Mouse (Mus musculus) MEL (cell line): ENCODE measurements around the gene Nomo1.

ENCODE experiments used
- ELF1 ChIP-seq: IDR thresholded peaks from 2 replicates; pipeline ENCODE4 v1.6.1; 2014; ENCODE audit warnings: low read depth, mild to moderate bottlenecking, inconsistent platforms, low read length, improper control_type of control experiment, moderate library complexity
- EP300 ChIP-seq, 2 experiments: IDR thresholded peaks; 2 replicates each; pipeline ENCODE4 v1.6.1; 2011; ENCODE audit warnings: improper control_type of control experiment in 2 of 2, low read length in 2 of 2, low read depth in 1 of 2, mild to moderate bottlenecking in 1 of 2
- MAX ChIP-seq: IDR thresholded peaks from 2 replicates; pipeline ENCODE4 v1.6.1; 2011; ENCODE audit warnings: low read length, improper control_type of control experiment
- POLR2A ChIP-seq, 2 experiments: IDR thresholded peaks; 2 replicates each; pipeline ENCODE4 v1.6.1; 2011 to 2012; ENCODE audit warnings: low read length in 2 of 2, mild to moderate bottlenecking in 2 of 2, control low read depth in 1 of 2, improper control_type of control experiment in 1 of 2, low read depth in 1 of 2, moderate library complexity in 1 of 2; ENCODE audit not compliant: control insufficient read depth in 1 of 2, insufficient read depth in 1 of 2, poor library complexity in 1 of 2
- POLR2AphosphoS2 ChIP-seq: IDR thresholded peaks from 2 replicates; pipeline ENCODE4 v1.6.1; 2011; ENCODE audit warnings: low read length, improper control_type of control experiment

- TF ChIP-seq ELF1: no peak
- TF ChIP-seq POLR2AphosphoS2: no peak
- no peak for TF ChIP-seq EP300 (IDR thresholded peaks at IDR 0.05; ENCODE audit: low read depth in 1 of 2, low read length in 2 of 2)
- no peak for TF ChIP-seq POLR2A (IDR thresholded peaks at IDR 0.05; ENCODE audit: control insufficient read depth in 1 of 2, insufficient read depth in 1 of 2, low read depth in 1 of 2, low read length in 2 of 2, poor library complexity in 1 of 2)
- no peak for TF ChIP-seq MAX
Observed at GRCm38 (mm10) chr7:46130723-46131122, 97.2 kb downstream of the Nomo1 start.
